Mouse (Mus musculus) liver, embryonic 11.5 days (tissue): ENCODE results near the gene Clec12b. TPM values are rescaled to one million over a fixed set of nuclear protein-coding genes. Genes with fewer than 3 reads are reported as not detected.

Source experiments
- ATAC-seq: fragments of 200-750 bp; cut with Nextera tagmentation; replicated peaks from 2 replicates; pipeline ENCODE4 v1.8.0; 2017; ENCODE audit warnings: moderate number of reproducible peaks, mild to moderate bottlenecking, moderate TSS enrichment, moderate library complexity; ENCODE audit not compliant: low FRiP score
- DNase-seq: peaks from one replicate; pipeline ENCODE4 v3.0.0-alpha.2; 2017; ENCODE audit warnings: low spot score
- H3K27ac ChIP-seq: fragments of 300-500 bp; sonication (generic); 2 replicates; pipeline ENCODE4 v1.5.1; 2014; ENCODE audit warnings: mild to moderate bottlenecking, low read depth, low read length, control low read depth
- H3K27me3 ChIP-seq: fragments of 300-500 bp; sonication (generic); replicated peaks from 2 replicates; pipeline ENCODE4 v1.6.1; 2014; ENCODE audit warnings: low read length, mixed read lengths; ENCODE audit not compliant: control insufficient read depth, insufficient read depth
- H3K36me3 ChIP-seq: fragments of 300-500 bp; sonication (generic); 2 replicates; pipeline ENCODE4 v1.6.1; 2014; ENCODE audit warnings: mild to moderate bottlenecking, low read length, moderate library complexity, mixed read lengths; ENCODE audit not compliant: control insufficient read depth, insufficient read depth
- H3K4me1 ChIP-seq: fragments of 300-500 bp; sonication (generic); replicated peaks from 2 replicates; pipeline ENCODE4 v1.6.1; 2014; ENCODE audit warnings: low read length, mixed read lengths; ENCODE audit not compliant: control insufficient read depth, insufficient read depth
- H3K4me2 ChIP-seq: fragments of 300-500 bp; sonication (generic); 2 replicates; pipeline ENCODE4 v1.6.1; 2014; ENCODE audit warnings: mild to moderate bottlenecking, control low read depth, moderate library complexity
- H3K4me3 ChIP-seq: fragments of 300-500 bp; sonication (generic); 2 replicates; pipeline ENCODE4 v1.5.1; 2014; ENCODE audit warnings: low read depth, low read length, control low read depth
- H3K9ac ChIP-seq: fragments of 300-500 bp; sonication (generic); 2 replicates; pipeline ENCODE4 v1.6.1; 2014; ENCODE audit warnings: low read depth, low read length, control low read depth
- H3K9me3 ChIP-seq: fragments of 300-500 bp; sonication (generic); 2 replicates; pipeline ENCODE4 v1.6.1; 2016; ENCODE audit warnings: low read length, inconsistent platforms, mixed read lengths; ENCODE audit not compliant: control insufficient read depth
- WGBS: fragments of 180-500 bp; shearing (Covaris S2); extraction: QIAGEN DNeasy Blood & Tissue Kit; methylation state at CpG from one replicate; pipeline ENCODE4 v1.1.7; 2014; 5-methylcytosine and 5-hydroxymethylcytosine counted together
- polyA plus RNA-seq: library from polyadenylated mRNA; unstranded; fragments of >200 nt; fragmentation: Nextera tagmentation; extraction: Ambion mirVana; gene quantifications from 2 replicates; pipeline ENCODE4 v1.2.1, GENCODE M21; 2014

Clec12b gene
- polyA plus RNA-seq, 1 experiment from 2014 or later = not detected

- Histone ChIP-seq H3K27ac (no peak overlapping the region), H3K36me3 (no peaks in the 10 kb centered on the region), H3K9me3 (no peaks in the 10 kb centered on the region), H3K27me3 (no peaks in the 10 kb centered on the region), H3K4me3 (no peak overlapping the region), H3K4me1 (no peaks in the 10 kb centered on the region), H3K9ac (no peak overlapping the region), H3K4me2 (no peak overlapping the region)
- no peak for ATAC-seq
- 84% methylated on average over 4 of the region's 4 CpGs for WGBS
- DNase-seq = no peak
Measured at GRCm38 (mm10) chr6:129385000-129385399, 674 bp downstream of the Clec12b start.

- no peak overlapping the region for H3K4me2 ChIP-seq
- no peak overlapping the region for H3K9ac ChIP-seq
- DNase-seq = no peak
- no peaks in the 10 kb centered on the region for H3K4me1 ChIP-seq
- H3K27me3 ChIP-seq = no peaks in the 10 kb centered on the region
- ATAC-seq = no peak
- no peak overlapping the region for H3K4me3 ChIP-seq
- no peaks in the 10 kb centered on the region for H3K36me3 ChIP-seq
- H3K27ac ChIP-seq = no peak overlapping the region
- WGBS = 84% methylated on average over 3 of the region's 3 CpGs
- H3K9me3 ChIP-seq = no peaks in the 10 kb centered on the region
Measured at GRCm38 (mm10) chr6:129383466-129383865, 2.2 kb downstream of the Clec12b start.

- ATAC-seq (no peak), DNase-seq (no peak)
- no peaks in the 10 kb centered on the region for H3K4me1 ChIP-seq
- no peaks in the 10 kb centered on the region for H3K27me3 ChIP-seq
- H3K36me3 ChIP-seq = no peaks in the 10 kb centered on the region
- H3K9ac ChIP-seq = no peak overlapping the region
- H3K4me3 ChIP-seq = no peak overlapping the region
- H3K9me3 ChIP-seq = no peaks in the 10 kb centered on the region
- no peak overlapping the region for H3K27ac ChIP-seq
- no peak overlapping the region for H3K4me2 ChIP-seq
- WGBS = 56% methylated on average over 1 of the region's 1 CpGs
Measured at GRCm38 (mm10) chr6:129381736-129382135, 3.9 kb downstream of the Clec12b start.

- H3K4me2 ChIP-seq = no peak overlapping the region
- no peaks in the 10 kb centered on the region for H3K4me1 ChIP-seq
- no peaks in the 10 kb centered on the region for H3K9me3 ChIP-seq
- H3K4me3 ChIP-seq = no peak overlapping the region
- H3K36me3 ChIP-seq = no peaks in the 10 kb centered on the region
- no peak overlapping the region for H3K27ac ChIP-seq
- no peak for DNase-seq
- H3K9ac ChIP-seq = no peak overlapping the region
- no peak for ATAC-seq
- H3K27me3 ChIP-seq = no peaks in the 10 kb centered on the region
- 70% methylated on average over 4 of the region's 4 CpGs for WGBS
Measured at GRCm38 (mm10) chr6:129380454-129380853, 5.2 kb downstream of the Clec12b start.

GRCm38 (mm10) chr6:129374937-129375471 lies 10.7 kb downstream of the Clec12b start:
- H3K36me3 ChIP-seq = no peaks in the 10 kb centered on the region
- no peak for ATAC-seq
- no peaks in the 10 kb centered on the region for H3K9me3 ChIP-seq
- no peak for DNase-seq
- WGBS = 51% methylated on average over 2 of the region's 2 CpGs
- H3K4me1 ChIP-seq = no peaks in the 10 kb centered on the region
- H3K4me3 ChIP-seq = no peak overlapping the region
- H3K9ac ChIP-seq = no peak overlapping the region
- no peak overlapping the region for H3K27ac ChIP-seq
- H3K27me3 ChIP-seq = no peaks in the 10 kb centered on the region
- H3K4me2 ChIP-seq = no peak overlapping the region

- H3K4me2 ChIP-seq = no peak overlapping the region
- no peak for DNase-seq
- WGBS = 64% methylated on average over 7 of the region's 7 CpGs
- no peak overlapping the region for H3K27ac ChIP-seq
- no peak for ATAC-seq
- H3K36me3 ChIP-seq = no peaks in the 10 kb centered on the region
- no peak overlapping the region for H3K9ac ChIP-seq
- H3K9me3 ChIP-seq = no peaks in the 10 kb centered on the region
- H3K27me3 ChIP-seq = no peaks in the 10 kb centered on the region
- no peak overlapping the region for H3K4me3 ChIP-seq
- H3K4me1 ChIP-seq = no peaks in the 10 kb centered on the region
Measured at GRCm38 (mm10) chr6:129369374-129370132, 16.1 kb downstream of the Clec12b start.

- H3K4me3 ChIP-seq = no peak overlapping the region
- no peaks in the 10 kb centered on the region for H3K4me1 ChIP-seq
- no peak overlapping the region for H3K9ac ChIP-seq
- H3K4me2 ChIP-seq = no peak overlapping the region
- H3K27ac ChIP-seq = no peak overlapping the region
- ATAC-seq (peak; percentile 64), DNase-seq (no peak)
- H3K27me3 ChIP-seq = no peaks in the 10 kb centered on the region
- H3K36me3 ChIP-seq = no peaks in the 10 kb centered on the region
- H3K9me3 ChIP-seq = no peaks in the 10 kb centered on the region
- 16% methylated on average over 6 of the region's 6 CpGs for WGBS
Measured at GRCm38 (mm10) chr6:129365959-129366359, 19.7 kb downstream of the Clec12b start.

GRCm38 (mm10) chr6:129363942-129364341 lies 21.7 kb downstream of the Clec12b start:
- ATAC-seq = no peak
- Histone ChIP-seq H3K9ac (no peak overlapping the region), H3K27ac (no peak overlapping the region), H3K4me1 (no peaks in the 10 kb centered on the region), H3K27me3 (no peaks in the 10 kb centered on the region), H3K36me3 (no peaks in the 10 kb centered on the region), H3K4me3 (no peak overlapping the region), H3K9me3 (no peaks in the 10 kb centered on the region), H3K4me2 (no peak overlapping the region)
- WGBS = 32% methylated on average over 1 of the region's 1 CpGs
- DNase-seq = no peak

- Histone ChIP-seq H3K36me3 (no peaks in the 10 kb centered on the region), H3K4me3 (no peak overlapping the region), H3K4me2 (no peak overlapping the region), H3K4me1 (no peaks in the 10 kb centered on the region), H3K9ac (no peak overlapping the region), H3K27me3 (no peaks in the 10 kb centered on the region), H3K9me3 (no peaks in the 10 kb centered on the region), H3K27ac (no peak overlapping the region)
- ATAC-seq = no peak
- WGBS = 86% methylated on average over 2 of the region's 2 CpGs
- DNase-seq = no peak
Measured at GRCm38 (mm10) chr6:129359515-129359914, 26.2 kb downstream of the Clec12b start.
